Mouse (Mus musculus) limb, embryonic 13.5 days (tissue): ENCODE data around the gene Tnip1. TPM values are rescaled to one million over a fixed set of nuclear protein-coding genes. Genes with fewer than 3 reads are reported as not detected.

Experiments
- ATAC-seq: fragments of 200-750 bp; cut with Nextera tagmentation; 2 replicates; pipeline ENCODE4 v1.8.0; 2017; ENCODE audit warnings: low read depth, moderate number of reproducible peaks, moderate TSS enrichment; ENCODE audit not compliant: low FRiP score
- H3K27ac ChIP-seq: fragments of 300-500 bp; sonication (generic); 2 replicates; pipeline ENCODE4 v1.5.1; 2015; ENCODE audit warnings: inconsistent platforms, mild to moderate bottlenecking, moderate library complexity
- H3K27me3 ChIP-seq: fragments of 300-500 bp; sonication (generic); 2 replicates; pipeline ENCODE4 v1.6.1; 2015; ENCODE audit warnings: mild to moderate bottlenecking, inconsistent platforms
- H3K36me3 ChIP-seq: fragments of 300-500 bp; sonication (generic); 2 replicates; pipeline ENCODE4 v1.6.1; 2015; ENCODE audit warnings: inconsistent platforms, mild to moderate bottlenecking, moderate library complexity
- H3K4me1 ChIP-seq: fragments of 300-500 bp; sonication (generic); 2 replicates; pipeline ENCODE4 v1.6.1; 2015; ENCODE audit warnings: inconsistent platforms
- H3K4me2 ChIP-seq: fragments of 300-500 bp; sonication (generic); replicated peaks from 2 replicates; pipeline ENCODE4 v1.6.1; 2015; ENCODE audit warnings: inconsistent platforms, mild to moderate bottlenecking, moderate library complexity
- H3K4me3 ChIP-seq: fragments of 300-500 bp; sonication (generic); 2 replicates; pipeline ENCODE4 v1.5.1; 2015; ENCODE audit warnings: moderate library complexity, mild to moderate bottlenecking, inconsistent platforms
- H3K9ac ChIP-seq: fragments of 300-500 bp; sonication (generic); 2 replicates; pipeline ENCODE4 v1.6.1; 2015; ENCODE audit warnings: mild to moderate bottlenecking, inconsistent platforms
- H3K9me3 ChIP-seq: fragments of 300-500 bp; sonication (generic); 2 replicates; pipeline ENCODE4 v1.6.1; 2016; ENCODE audit warnings: inconsistent platforms
- WGBS: fragments of 180-500 bp; shearing (Covaris S2); methylation state at CpG from one replicate; pipeline ENCODE4 v1.1.7; 2015; 5-methylcytosine and 5-hydroxymethylcytosine counted together
- polyA plus RNA-seq: library from polyadenylated mRNA; unstranded; fragments of >200 nt; fragmentation: Nextera tagmentation; extraction: Ambion mirVana; gene quantifications from 2 replicates; pipeline ENCODE4 v1.2.1, GENCODE M21; 2015

Tnip1 gene
- polyA plus RNA-seq, 1 experiment from 2014 or later: 22.4 TPM

DNA sequence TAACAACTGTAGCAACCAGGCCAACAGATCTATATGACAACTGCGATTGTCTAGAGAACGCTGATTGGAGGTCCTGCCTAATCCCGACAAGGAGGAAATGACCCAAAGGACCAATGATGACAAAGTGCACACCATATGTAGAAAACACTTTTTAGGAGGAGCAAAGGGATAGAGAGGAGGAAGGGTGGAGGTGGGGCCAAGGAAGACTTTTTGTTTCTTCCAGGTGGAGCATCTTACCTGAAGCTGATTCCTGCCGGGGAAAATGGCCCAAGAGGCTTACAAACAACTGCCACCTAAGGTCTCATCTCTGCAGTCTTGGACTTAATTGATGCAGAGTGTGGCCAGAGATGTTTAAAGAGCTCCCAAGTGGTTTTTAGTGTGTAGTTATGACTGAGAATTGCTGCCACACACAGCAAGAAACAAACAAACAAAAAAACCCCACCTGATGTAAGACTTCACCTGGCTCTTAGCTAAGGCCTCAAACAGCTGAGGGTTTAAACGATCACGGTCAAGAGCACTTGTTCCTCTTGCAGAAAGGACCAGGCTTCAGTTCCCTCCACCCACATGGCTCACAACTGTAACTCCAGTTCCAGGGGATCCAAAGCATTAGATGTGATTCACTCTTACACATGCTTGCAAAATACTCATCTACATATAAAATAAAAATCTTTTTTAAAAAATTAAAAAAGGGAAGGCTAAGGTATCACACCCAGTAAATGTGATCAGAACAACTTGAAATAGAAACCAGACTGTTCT lies 97.2 kb downstream of the Tnip1 start:
- H3K4me2 ChIP-seq: peak overlapping the region; percentile 69
- H3K36me3 ChIP-seq: peaks cover 13% of the 10 kb centered on the region

DNA sequence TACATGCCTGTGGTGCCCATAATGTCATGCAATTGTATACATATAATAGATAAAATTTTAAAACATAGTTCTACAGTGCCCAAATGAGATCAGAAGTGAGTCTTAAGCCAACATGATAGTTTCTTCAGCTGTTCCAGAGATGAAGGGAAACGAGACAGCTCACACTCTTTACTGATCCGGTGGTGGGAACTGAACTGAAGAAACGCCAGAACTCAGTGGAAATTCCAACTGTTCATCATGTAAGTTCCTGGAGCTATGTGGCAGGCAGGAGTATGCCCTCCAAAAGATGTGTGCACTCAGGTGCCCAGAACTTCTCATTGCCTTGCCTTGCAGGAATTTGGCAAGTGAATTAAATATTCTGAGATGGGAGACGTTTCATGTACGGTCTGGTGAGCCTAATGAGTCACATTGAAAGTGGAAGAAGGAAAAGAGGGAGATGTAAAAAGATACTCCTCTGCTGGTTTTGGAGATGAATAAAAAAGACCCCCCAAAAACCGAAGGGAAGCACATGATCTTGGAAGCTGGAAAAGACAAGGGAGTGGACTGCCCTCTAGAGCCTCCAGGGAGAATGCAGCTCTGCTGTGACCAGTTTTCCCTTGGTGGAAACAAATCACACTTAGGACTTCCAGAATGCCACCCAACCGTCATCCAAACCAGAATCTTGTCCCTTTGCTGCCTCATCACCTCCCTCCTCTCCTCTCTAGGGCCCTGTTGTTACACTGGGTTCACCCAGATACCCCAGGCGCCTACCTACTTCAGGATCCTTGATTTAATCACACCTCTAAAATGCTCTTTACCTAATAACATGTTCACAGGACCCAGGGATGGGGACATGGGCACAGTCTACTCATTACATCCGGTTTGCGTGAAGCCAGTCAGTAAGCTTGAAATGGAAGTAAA lies 99.8 kb downstream of the Tnip1 start:
- H3K27me3 ChIP-seq: no peaks in the 10 kb centered on the region
- H3K4me3 ChIP-seq: no peak overlapping the region
- ATAC-seq: no peak
- peaks cover 16% of the 10 kb centered on the region for H3K4me1 ChIP-seq
- H3K9ac ChIP-seq: no peak overlapping the region
- no peaks in the 10 kb centered on the region for H3K9me3 ChIP-seq
- 47% methylated on average over 10 of the region's 10 CpGs for WGBS
- no peak overlapping the region for H3K4me2 ChIP-seq
- no peaks in the 10 kb centered on the region for H3K36me3 ChIP-seq
- no peak overlapping the region for H3K27ac ChIP-seq

More for the DNA sequence above, 97.2 kb downstream of the Tnip1 start:
- WGBS: 73% methylated on average over 6 of the region's 6 CpGs
- Histone ChIP-seq H3K4me1 (peaks cover 23% of the 10 kb centered on the region), H3K27ac (peak overlapping the region; percentile 88; the same call in 1 of the 2 replicates), H3K4me3 (peak overlapping the region; percentile 82), H3K27me3 (no peaks in the 10 kb centered on the region), H3K9ac (peak overlapping the region; percentile 97), H3K9me3 (no peaks in the 10 kb centered on the region)
- 0 out of 2 replicates have a peak, but pooled peaks have one; percentile 1 for ATAC-seq

DNA sequence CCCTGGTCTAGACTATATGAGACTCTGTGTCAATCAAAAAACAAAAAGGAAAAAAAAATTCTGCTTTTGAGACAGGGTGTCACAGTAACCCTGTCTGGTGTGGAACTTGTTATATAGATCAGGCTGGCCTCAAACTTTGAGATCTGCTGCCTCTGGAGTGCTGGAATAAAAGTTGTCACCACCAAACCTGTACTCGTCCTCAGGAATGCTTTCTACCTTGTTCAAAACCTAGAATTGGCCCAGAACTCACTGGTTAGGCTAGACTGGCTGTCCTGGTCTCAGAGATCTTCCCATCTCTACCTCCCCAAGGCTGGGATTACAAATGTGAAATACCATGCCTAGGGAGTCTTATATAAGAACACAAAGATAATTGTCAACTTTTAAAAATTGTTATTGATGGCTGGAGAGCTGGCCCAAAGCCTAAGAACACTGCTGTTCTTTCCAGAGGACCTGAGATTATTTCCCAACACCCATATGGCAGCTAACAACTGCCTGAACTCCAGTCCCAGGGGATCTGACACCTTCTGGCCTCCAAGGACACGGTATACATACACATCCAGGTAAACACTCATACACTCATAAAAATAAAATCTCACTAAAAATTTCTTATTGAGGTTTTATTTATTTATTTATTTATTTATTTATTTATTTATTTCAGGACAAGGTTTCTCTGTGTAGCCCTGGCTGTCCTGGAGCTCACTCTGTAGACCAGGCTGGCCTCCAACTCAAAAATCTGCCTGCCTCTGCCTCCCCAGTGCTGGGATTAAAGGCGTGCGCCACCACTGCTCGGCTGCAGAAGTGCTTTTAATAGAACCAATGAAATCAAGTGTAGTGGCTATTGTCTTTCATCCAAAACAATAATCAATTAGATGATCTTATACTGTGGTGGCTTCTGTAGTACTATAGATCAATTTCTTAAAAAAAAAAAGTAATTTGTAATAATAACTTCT lies 101.0 kb downstream of the Tnip1 start:
- Histone ChIP-seq H3K4me3 (no peak overlapping the region), H3K4me1 (peaks cover 11% of the 10 kb centered on the region), H3K27me3 (no peaks in the 10 kb centered on the region), H3K9me3 (no peaks in the 10 kb centered on the region), H3K4me2 (peak overlapping the region; percentile 87; the same call in 1 of the 2 replicates), H3K27ac (peak overlapping the region; percentile 10; the same call in 1 of the 2 replicates), H3K36me3 (no peaks in the 10 kb centered on the region), H3K9ac (no peak overlapping the region)
- no peak for ATAC-seq
- WGBS: 89% methylated on average over 5 of the region's 5 CpGs

Other genes with a start within 250 kb of the Tnip1 start
- 96.1 and 99.2 TPM in 2 replicates for gene Cdc42se2, start 175.2 kb downstream of the Tnip1 start, polyA plus RNA-seq
- gene Lyrm7, start 102.0 kb downstream of the Tnip1 start, polyA plus RNA-seq: 9.0 and 10.4 TPM in 2 replicates
- 607 and 618 TPM in 2 replicates for gene Hint1, start 96.5 kb downstream of the Tnip1 start, polyA plus RNA-seq
- 33.5 and 34.6 TPM in 2 replicates for gene Gpx3, start 60.5 kb downstream of the Tnip1 start, polyA plus RNA-seq
- 328 and 335 TPM in 2 replicates for gene Anxa6, start 70.5 kb upstream of the Tnip1 start, polyA plus RNA-seq
- gene Ccdc69, start 115.2 kb upstream of the Tnip1 start, polyA plus RNA-seq: 0.57 and 0.90 TPM in 2 replicates
- gene Gm2a, start 135.2 kb upstream of the Tnip1 start, polyA plus RNA-seq: 17.9 and 18.0 TPM in 2 replicates
- gene Slc36a3, start 188.8 kb upstream of the Tnip1 start, polyA plus RNA-seq: not detected in 2 replicates
- 0.29 and 0.32 TPM in 2 replicates for gene Slc36a2, start 222.2 kb upstream of the Tnip1 start, polyA plus RNA-seq
- gene Slc36a1, start 241.4 kb upstream of the Tnip1 start, polyA plus RNA-seq: 1.4 and 1.5 TPM in 2 replicates